19 mouse cellular contexts compared by ENCODE assay signal in the genomic region with DNA sequence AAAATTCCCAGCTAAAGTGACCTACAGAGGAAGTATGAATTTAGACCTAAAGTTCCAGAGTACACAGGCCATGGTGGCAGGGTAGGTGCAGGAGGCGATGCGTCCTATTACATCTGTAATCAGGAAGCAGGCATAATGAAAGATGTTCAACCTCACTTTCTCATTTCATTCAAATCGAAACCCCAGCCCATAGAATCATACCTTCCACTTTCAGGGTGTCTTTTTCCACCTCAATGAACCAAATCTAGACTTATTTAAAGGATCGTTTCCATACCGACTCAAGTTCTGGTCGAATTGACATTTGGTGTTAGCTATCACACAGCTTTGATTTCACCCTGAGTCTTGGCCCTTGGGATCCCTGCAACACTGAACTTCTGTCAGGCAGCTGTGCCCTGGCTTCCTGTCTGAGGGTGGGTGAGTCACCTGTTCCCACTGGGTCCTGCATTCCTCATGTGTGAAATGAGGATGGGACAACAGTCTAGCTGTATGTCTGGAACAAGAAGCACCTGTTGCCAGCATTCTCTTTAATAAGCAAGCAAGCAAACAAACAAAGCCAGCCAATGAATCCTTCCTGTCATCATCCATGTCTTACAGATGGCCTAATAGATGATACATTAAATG. TPM values are rescaled to one million over a fixed set of nuclear protein-coding genes. Genes with fewer than 3 reads are reported as not detected.
"Had no signal": no experiment of that assay in that cellular context is flagged by ENCODE, and none has a peak within 500 bp of the region (broad histone marks: within the 10 kb centered on the region; RNA-seq: fewer than 3 reads in every experiment).

No protein-coding gene starts in this region.

- H3K36me3 ChIP-seq: limb, embryonic 10.5 days; lung, embryonic 15.5 days; midbrain, embryonic 12.5 days; neural tube, embryonic 12.5 days; stomach, embryonic 15.5 days had no signal

- H3K4me3 ChIP-seq: left cerebral cortex, adult 2 months; limb, embryonic 10.5 days; lung, embryonic 15.5 days; megakaryocyte, embryonic 14.5 days; midbrain, embryonic 12.5 days; neural tube, embryonic 12.5 days; stomach, embryonic 15.5 days had no signal

- H3K27me3 ChIP-seq: lung, embryonic 15.5 days; midbrain, embryonic 12.5 days; neural tube, embryonic 12.5 days; stomach, embryonic 15.5 days had no signal

- DNase-seq: kidney, postnatal 25 days; lung, postnatal 14 days; right cerebral cortex, postnatal 4 days; spleen, adult 18-20 months; thymus, adult 2 months; thymus, postnatal 36 days had no signal

- H3K4me2 ChIP-seq: liver, embryonic 11.5 days; lung, embryonic 15.5 days; midbrain, embryonic 12.5 days; neural tube, embryonic 12.5 days; stomach, embryonic 15.5 days had no signal

RNA-seq across cellular contexts. Expression of gene Tprg, which starts 36.4 kb away (rescaled TPM):
- polyA plus RNA-seq: kidney, embryonic 16.5 days; limb, embryonic 10.5 days; liver, embryonic 11.5 days; liver, embryonic 16.5 days; macrophage; midbrain, embryonic 12.5 days; midbrain, postnatal 0 days; neural tube, embryonic 12.5 days; testis, adult 2 months had no signal
